Mouse (Mus musculus) thymus, adult 2 months (tissue): ENCODE results near the gene Por.

Experiments used
- CTCF ChIP-seq: fragments of 200-500 bp; IDR thresholded peaks from 2 replicates; pipeline ENCODE4 v1.5.1; 2012; ENCODE audit warnings: mild to moderate bottlenecking, control low read depth, low read length, moderate library complexity, borderline replicate concordance; ENCODE audit not compliant: control insufficient read depth, poor library complexity, insufficient read depth; ENCODE audit errors: extremely low read depth
- POLR2A ChIP-seq: fragments of 200-500 bp; IDR thresholded peaks from 2 replicates; pipeline ENCODE4 v1.6.1; 2012; ENCODE audit warnings: mild to moderate bottlenecking, low read length, control low read depth, moderate library complexity; ENCODE audit not compliant: control insufficient read depth, poor library complexity, insufficient read depth; ENCODE audit errors: extremely low read depth

DNA sequence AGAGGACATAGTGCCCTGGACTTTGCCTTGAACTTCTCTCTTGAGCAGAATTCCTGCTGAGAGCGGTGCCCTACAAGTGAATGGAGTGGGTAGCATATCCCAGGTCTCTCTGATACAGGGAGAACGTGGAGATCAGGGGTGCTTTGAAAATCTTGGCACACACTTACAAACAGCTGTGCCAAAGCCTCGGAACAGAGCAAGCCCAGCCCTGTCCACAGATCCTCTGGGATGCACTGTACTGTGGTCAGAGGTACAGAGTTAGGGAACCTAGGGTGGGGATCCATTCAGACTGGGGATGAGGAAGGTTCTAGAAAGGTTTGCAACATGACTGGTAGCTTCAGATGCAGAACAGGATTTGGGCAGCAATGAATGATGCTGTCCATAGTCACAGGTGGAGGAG, 50.3 kb downstream of the Por start:
- TF ChIP-seq CTCF (no peak), POLR2A (no peak)
